Mouse (Mus musculus) CH12.LX (cell line): Measurements from ENCODE around the gene Frmd4a. TPM values are rescaled to one million over a fixed set of nuclear protein-coding genes. Genes with fewer than 3 reads are reported as not detected.

Source experiments
- DNase-seq: peaks from one replicate; pipeline ENCODE4 v3.0.0-alpha.2; 2013; ENCODE audit errors: extremely low read depth
- H3K27ac ChIP-seq: 2 replicates; pipeline ENCODE4 v1.5.1; 2012; ENCODE audit warnings: low read depth, mild to moderate bottlenecking, control low read depth, moderate library complexity; ENCODE audit not compliant: insufficient read depth
- H3K27me3 ChIP-seq: replicated peaks from 2 replicates; pipeline ENCODE3; 2012; ENCODE audit warnings: inconsistent platforms
- H3K36me3 ChIP-seq, 2 experiments: replicated peaks in 1 of 2; 2 replicates each; pipeline versions ENCODE3 to v1.6.1; 2012; ENCODE audit warnings: inconsistent platforms in 1 of 2, low read length in 1 of 2, mild to moderate bottlenecking in 1 of 2, mixed read lengths in 1 of 2, moderate library complexity in 1 of 2; ENCODE audit not compliant: control insufficient read depth in 1 of 2, insufficient read depth in 1 of 2
- H3K4me1 ChIP-seq, 2 experiments: 2 replicates each; pipeline ENCODE4 v1.6.1; 2012; ENCODE audit warnings: inconsistent platforms in 1 of 2, moderate library complexity in 1 of 2; ENCODE audit not compliant: insufficient read depth in 2 of 2, control insufficient read depth in 1 of 2
- H3K4me2 ChIP-seq: 2 replicates; pipeline ENCODE4 v1.6.1; 2012; ENCODE audit warnings: low read depth, mild to moderate bottlenecking, control low read depth; ENCODE audit not compliant: poor library complexity, insufficient read depth, severe bottlenecking
- H3K4me3 ChIP-seq, 3 experiments: fragments of 150-350 bp in 1 of 3; sonication (generic) in 1 of 3; replicated peaks in 1 of 3; 2 replicates each; pipeline versions ENCODE3 to v1.5.1; 2011 to 2012; ENCODE audit warnings: low read depth in 2 of 3, low read length in 2 of 3, mild to moderate bottlenecking in 2 of 3, moderate library complexity in 2 of 3, control low read depth in 1 of 3, improper control_type of control experiment in 1 of 3, inconsistent platforms in 1 of 3, mixed read lengths in 1 of 3; ENCODE audit not compliant: poor library complexity in 1 of 3
- H3K79me2 ChIP-seq: replicated peaks from 2 replicates; pipeline ENCODE4 v1.6.1; 2012; ENCODE audit warnings: mild to moderate bottlenecking, moderate library complexity; ENCODE audit not compliant: control insufficient read depth, poor library complexity, insufficient read depth, severe bottlenecking; ENCODE audit errors: extremely low read depth
- H3K9ac ChIP-seq: 2 replicates; pipeline ENCODE4 v1.6.1; 2012; ENCODE audit warnings: low read depth, mild to moderate bottlenecking, control low read depth, moderate library complexity; ENCODE audit not compliant: insufficient read depth
- H3K9me3 ChIP-seq: replicated peaks from 2 replicates; pipeline ENCODE3; 2012; ENCODE audit warnings: low read length, inconsistent platforms, mixed read lengths
- CHD2 ChIP-seq: IDR thresholded peaks from 2 replicates; pipeline ENCODE4 v1.6.1; 2011; ENCODE audit warnings: low read length, improper control_type of control experiment
- ELF1 ChIP-seq: IDR thresholded peaks from 2 replicates; pipeline ENCODE4 v1.6.1; 2014; ENCODE audit warnings: low read depth, mild to moderate bottlenecking, inconsistent platforms, low read length, improper control_type of control experiment
- GABPA ChIP-seq: IDR thresholded peaks from 2 replicates; pipeline ENCODE4 v1.6.1; 2012; ENCODE audit warnings: low read depth, low read length, improper control_type of control experiment, inconsistent platforms; ENCODE audit not compliant: insufficient replicate concordance
- JUN ChIP-seq: IDR thresholded peaks from 2 replicates; pipeline ENCODE4 v1.6.1; 2011; ENCODE audit warnings: low read depth, mild to moderate bottlenecking, low read length, improper control_type of control experiment, moderate library complexity; ENCODE audit not compliant: insufficient read depth
- MAFK ChIP-seq: IDR thresholded peaks from 2 replicates; pipeline ENCODE4 v1.6.1; 2011; ENCODE audit warnings: low read length, improper control_type of control experiment; ENCODE audit not compliant: insufficient replicate concordance
- MAZ ChIP-seq: IDR thresholded peaks from 2 replicates; pipeline ENCODE4 v1.6.1; 2012; ENCODE audit warnings: low read depth, mild to moderate bottlenecking, inconsistent platforms, low read length, improper control_type of control experiment, moderate library complexity
- NELFE ChIP-seq: IDR thresholded peaks from 2 replicates; pipeline ENCODE4 v1.6.1; 2011; ENCODE audit warnings: low read depth, low read length, improper control_type of control experiment
- PAX5 ChIP-seq: IDR thresholded peaks from 2 replicates; pipeline ENCODE4 v1.6.1; 2012; ENCODE audit warnings: low read length, inconsistent platforms, mixed read lengths
- RAD21 ChIP-seq: IDR thresholded peaks from 2 replicates; pipeline ENCODE4 v1.6.1; 2011; ENCODE audit warnings: low read depth, mild to moderate bottlenecking, low read length, improper control_type of control experiment, moderate library complexity
- SMC3 ChIP-seq: IDR thresholded peaks from 2 replicates; pipeline ENCODE4 v1.6.1; 2011; ENCODE audit warnings: low read depth, low read length, improper control_type of control experiment
- TCF12 ChIP-seq: IDR thresholded peaks from 2 replicates; pipeline ENCODE4 v1.6.1; 2014; ENCODE audit warnings: low read depth, mild to moderate bottlenecking, inconsistent platforms, low read length, improper control_type of control experiment
- USF1 ChIP-seq: IDR thresholded peaks from 2 replicates; pipeline ENCODE4 v1.6.1; 2014; ENCODE audit warnings: low read depth, mild to moderate bottlenecking, inconsistent platforms, low read length, improper control_type of control experiment
- USF2 ChIP-seq: conservative IDR thresholded peaks from 2 replicates; pipeline ENCODE4 v1.6.1; 2011; ENCODE audit warnings: low read depth, low read length, improper control_type of control experiment
- ZNF384 ChIP-seq: IDR thresholded peaks from 2 replicates; pipeline ENCODE4 v1.6.1; 2012; ENCODE audit warnings: low read depth, low read length, improper control_type of control experiment, inconsistent platforms
- dilution Hi-C: fragments of 300-500 bp; cut with MboI; formaldehyde crosslinking; loops from 2 replicates; pipeline ENCODE4 v1.14.3; 2020; ENCODE audit warnings: low sequenced_read_pairs; ENCODE audit not compliant: extremely low pct_unique_long_range_greater_than_20kb, extremely low pct_ligation_motif_present
- in situ Hi-C: fragments of 300-500 bp; cut with MboI; formaldehyde crosslinking; loops from 3 replicates; pipeline ENCODE4 v1.14.3; 2019; ENCODE audit warnings: low sequenced_read_pairs, low pct_ligation_motif_present, low pct_unique_long_range_greater_than_20kb, mixed read lengths
- polyA plus RNA-seq: library from polyadenylated mRNA; unstranded; fragments of >175 nt; gene quantifications from 2 replicates; pipeline ENCODE4 v1.2.1, GENCODE M21; 2012; ENCODE audit warnings: low read depth; ENCODE audit not compliant: insufficient read length
- total RNA-seq, 2 experiments: library from RNA; depleted of rRNA; stranded (reverse); fragments of 300-350 nt in 1 of 2; fragments of >200 nt in 1 of 2; gene quantifications; 2 replicates each; pipeline ENCODE4 v1.2.3; 2012 to 2014

The Frmd4a gene
- total and polyA plus RNA-seq, 3 experiments = 0.13 to 2.0 (median 0.32) TPM

DNA sequence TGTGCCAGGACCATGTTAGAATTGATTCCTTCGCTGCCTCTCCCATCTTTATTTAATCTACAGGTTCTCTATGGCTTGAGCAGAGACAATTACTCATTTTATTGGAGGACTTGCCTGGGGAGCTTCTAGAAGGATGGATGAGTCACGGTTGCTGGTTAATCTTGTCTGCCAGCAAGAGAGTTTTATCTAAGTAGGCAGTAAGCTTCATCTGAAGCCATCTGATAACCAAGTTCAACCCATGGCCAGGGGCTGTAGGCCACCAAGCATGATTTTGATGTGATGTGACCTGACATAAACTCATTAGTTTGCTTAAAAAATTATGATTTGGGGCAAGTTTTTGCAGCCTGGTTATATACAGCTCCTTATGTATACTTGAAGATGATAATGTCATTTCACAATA lies 38.0 kb downstream of the Frmd4a start:
- TF ChIP-seq CHD2 (no peak), RAD21 (no peak), MAZ (no peak), USF1 (no peak), NELFE (no peak), TCF12 (no peak)
- in situ Hi-C loops = no loop called here
- Histone ChIP-seq H3K4me3 (no peak overlapping the region), H3K36me3 (no peaks in the 10 kb centered on the region), H3K27me3 (no peaks in the 10 kb centered on the region), H3K9me3 (no peaks in the 10 kb centered on the region), H3K4me1 (no peaks in the 10 kb centered on the region), H3K27ac (no peak overlapping the region), H3K4me2 (no peak overlapping the region), H3K79me2 (no peaks in the 10 kb centered on the region), H3K9ac (no peak overlapping the region)
- DNase-seq = no peak
- dilution Hi-C loops = no loop called here

DNA sequence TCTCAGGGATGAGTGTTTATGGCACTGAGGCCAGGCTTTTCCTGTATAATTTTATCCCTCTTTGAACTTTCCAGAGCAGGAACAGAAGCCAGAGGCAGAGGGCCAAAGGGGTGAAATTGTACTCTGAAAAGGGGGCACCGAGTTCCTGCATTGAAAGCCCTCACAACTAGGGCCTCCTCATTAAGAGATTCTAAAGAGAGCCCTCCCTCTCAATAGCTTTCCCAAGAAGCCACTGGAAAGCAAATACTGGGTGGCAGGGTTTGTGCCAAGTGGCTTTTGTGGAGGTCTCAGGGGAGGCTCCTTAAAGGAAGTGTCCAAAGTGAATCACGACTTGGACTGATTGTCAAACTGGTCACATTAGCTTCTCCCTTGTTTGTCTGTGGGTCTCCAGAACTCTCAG lies 43.2 kb downstream of the Frmd4a start:
- Histone ChIP-seq H3K4me1 (no peaks in the 10 kb centered on the region), H3K4me3 (no peak overlapping the region), H3K36me3 (no peaks in the 10 kb centered on the region), H3K9me3 (no peaks in the 10 kb centered on the region), H3K79me2 (no peaks in the 10 kb centered on the region), H3K27ac (no peak overlapping the region), H3K4me2 (no peak overlapping the region), H3K27me3 (no peaks in the 10 kb centered on the region)
- no peak for DNase-seq
- in situ Hi-C loops (no loop called here), dilution Hi-C loops (no loop called here)
- TF ChIP-seq USF2 (no peak), ELF1 (no peak), MAFK (no peak)
- TF ChIP-seq, all 38 proteins: peak for 0
- H3K9ac ChIP-seq = no peak overlapping the region

DNA sequence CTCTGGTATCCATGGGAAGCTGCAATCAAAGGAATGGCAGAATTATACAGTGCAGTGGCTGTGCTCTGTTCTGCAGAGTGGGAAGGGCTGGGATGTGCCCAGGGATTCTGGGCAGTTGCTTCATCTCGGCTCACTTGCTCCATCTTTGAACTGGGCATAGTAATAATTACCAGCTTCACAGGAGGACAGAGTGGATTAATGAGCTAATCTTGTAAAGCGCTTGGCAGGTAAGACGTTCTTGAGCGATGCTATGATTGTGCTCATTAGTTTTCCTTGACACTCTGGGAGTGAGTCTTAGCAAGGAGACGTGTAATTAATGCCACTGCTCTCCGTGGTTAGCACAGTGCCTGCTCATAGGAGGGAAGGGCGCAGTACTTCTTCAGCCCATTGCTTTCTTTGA lies 54.3 kb downstream of the Frmd4a start:
- H3K27me3 ChIP-seq = no peaks in the 10 kb centered on the region
- H3K9me3 ChIP-seq = no peaks in the 10 kb centered on the region
- no peak for DNase-seq
- H3K4me3 ChIP-seq = no peak overlapping the region
- peaks cover 0 to 3% of the 10 kb centered on the region in 2 experiments; a peak in 1 of 4 replicates for H3K4me1 ChIP-seq
- no peak for TF ChIP-seq JUN
- TF ChIP-seq PAX5 = no peak
- TF ChIP-seq SMC3 = no peak
- TF ChIP-seq GABPA = no peak
- TF ChIP-seq MAZ = no peak
- TF ChIP-seq ZNF384 = no peak
- TF ChIP-seq USF1 = no peak
- in situ Hi-C loops = no loop called here
- H3K79me2 ChIP-seq = no peaks in the 10 kb centered on the region
- H3K36me3 ChIP-seq = no peaks in the 10 kb centered on the region
- H3K9ac ChIP-seq = no peak overlapping the region
- dilution Hi-C loops = no loop called here
- no peak overlapping the region for H3K27ac ChIP-seq
- H3K4me2 ChIP-seq = no peak overlapping the region
